Mouse (Mus musculus) retina, postnatal 1 day (tissue): ENCODE measurements at regions not wholly inside any gene's neighbourhood (a gene's known extent, or its start where the extent isn't known, plus 50 kb on each side); places are given as distances from the start of the nearest gene placed in this dataset.

Source experiments
- DNase-seq: peaks from one replicate; pipeline ENCODE4 v3.0.0-alpha.2; 2012

- DNase-seq: no peak
Observed at GRCm38 (mm10) chr12:45745697-45746096, 671.2 kb upstream of the Stxbp6 start.

DNA sequence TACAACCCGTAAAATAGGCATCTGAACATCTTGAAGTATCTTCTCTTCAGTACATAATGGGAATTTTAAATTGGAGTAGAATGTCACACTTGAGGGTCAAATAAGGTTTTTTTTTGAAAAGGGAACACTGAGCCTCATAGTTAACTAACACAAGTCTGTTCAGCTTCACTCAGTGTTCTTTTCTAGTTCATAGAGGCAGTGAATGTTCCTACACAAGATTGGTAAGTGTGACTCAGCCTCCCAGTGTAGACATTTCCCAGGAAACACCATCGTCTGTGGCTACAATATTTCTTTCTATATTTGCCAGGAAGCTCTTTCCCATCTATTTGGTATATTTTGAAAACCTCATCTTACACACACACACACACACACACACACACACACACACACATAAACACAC lies 670.1 kb upstream of the Stxbp6 start:
- no peak for DNase-seq

DNA sequence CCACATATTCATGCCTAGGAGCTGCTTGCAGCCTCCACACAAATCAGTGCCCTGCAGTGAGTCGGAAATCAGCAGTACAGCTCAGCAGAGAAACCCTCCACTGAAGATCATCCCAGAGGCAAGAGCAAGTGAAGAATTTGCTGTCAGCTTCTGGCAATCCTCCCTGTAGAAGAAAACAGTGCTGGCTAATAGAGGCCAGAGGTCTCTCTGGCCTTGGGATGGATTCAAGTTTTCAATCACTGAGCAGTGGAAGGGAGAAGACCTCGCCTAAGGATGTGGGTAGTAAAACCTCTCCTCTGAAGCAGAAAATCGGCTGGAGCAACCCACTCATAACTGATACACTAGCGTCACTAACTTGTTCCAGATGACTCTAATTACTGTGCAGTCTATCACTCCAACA lies 659.2 kb upstream of the Stxbp6 start:
- no peak for DNase-seq

- DNase-seq: no peak
Observed at GRCm38 (mm10) chr12:45724565-45725370, 650.3 kb upstream of the Stxbp6 start.

DNA sequence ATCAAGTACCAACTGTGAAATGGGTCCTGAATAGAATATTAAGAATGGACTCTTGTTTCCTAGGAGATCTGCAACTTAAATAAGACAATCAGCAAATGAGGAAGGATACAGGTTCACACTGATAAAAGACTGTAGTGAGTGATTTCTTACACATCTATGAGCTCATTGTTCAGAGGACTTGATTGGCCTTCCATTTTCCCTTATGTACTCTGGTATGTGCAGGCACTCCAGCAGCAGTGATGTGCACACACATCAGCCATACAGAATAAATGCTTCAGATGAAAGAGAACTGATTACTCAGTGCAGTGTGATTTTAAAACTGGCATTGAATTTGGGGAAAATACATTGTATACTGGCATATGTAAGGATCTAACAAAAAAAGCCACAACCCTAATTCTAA lies 636.8 kb upstream of the Stxbp6 start:
- DNase-seq: peak; percentile 1

GRCm38 (mm10) chr12:45710766-45711165 lies 636.3 kb upstream of the Stxbp6 start:
- DNase-seq: no peak

GRCm38 (mm10) chr12:45689291-45689690 lies 614.8 kb upstream of the Stxbp6 start:
- DNase-seq: no peak

DNA sequence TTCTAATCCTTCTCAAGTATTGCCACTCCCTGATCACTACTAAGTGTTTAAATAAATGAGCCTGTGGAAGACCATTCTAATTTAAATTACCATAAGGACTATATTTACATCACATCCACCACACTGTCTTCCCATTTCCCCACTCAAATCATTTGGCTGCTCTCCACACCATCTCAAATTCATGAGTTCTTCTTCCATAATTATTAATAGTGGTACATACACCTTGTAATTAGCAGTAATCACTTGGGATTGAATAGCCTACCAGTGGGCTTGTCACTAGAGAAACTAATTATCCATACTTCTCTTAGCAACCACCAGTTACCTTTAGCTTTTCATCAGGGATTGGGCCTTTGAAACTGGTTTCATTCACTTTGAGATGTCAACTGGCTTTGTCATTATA lies 612.3 kb upstream of the Stxbp6 start:
- no peak for DNase-seq

- peak; percentile 1 for DNase-seq
Observed at GRCm38 (mm10) chr12:45672361-45672760, 597.9 kb upstream of the Stxbp6 start.

- DNase-seq: peak; percentile 1
Observed at GRCm38 (mm10) chr12:45671554-45671948, 597.0 kb upstream of the Stxbp6 start.

GRCm38 (mm10) chr12:45670874-45671553 lies 596.5 kb upstream of the Stxbp6 start:
- DNase-seq: peak; percentile 1

DNA sequence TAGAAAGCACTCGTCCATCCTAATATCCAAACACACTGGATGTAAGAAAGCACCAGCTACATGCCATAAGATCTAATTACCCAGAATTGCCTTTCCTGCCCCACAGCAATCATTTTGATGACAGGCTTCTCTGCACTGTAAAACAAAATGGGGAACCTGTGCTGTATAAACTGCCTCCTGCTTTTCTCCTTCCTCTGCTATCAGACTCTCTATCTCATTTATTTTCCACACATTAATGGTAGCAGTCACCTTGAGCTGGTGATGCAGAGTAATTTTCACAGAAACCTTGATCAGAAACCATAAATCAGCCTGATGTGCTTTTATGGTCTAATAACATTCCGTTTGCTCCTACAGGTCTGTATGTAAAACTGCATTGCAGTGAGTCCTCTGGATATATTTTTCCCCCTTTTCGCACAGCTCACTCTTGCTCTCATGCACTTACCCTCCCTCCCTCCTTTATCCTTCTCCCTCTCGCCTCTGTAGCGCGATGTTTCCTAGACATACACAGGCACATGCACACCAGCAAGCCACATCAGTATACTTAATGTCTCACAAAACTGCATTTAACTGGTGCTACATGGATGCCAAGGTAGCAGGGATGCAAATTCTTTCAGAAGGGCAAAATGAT lies 595.9 kb upstream of the Stxbp6 start:
- no peak for DNase-seq

DNA sequence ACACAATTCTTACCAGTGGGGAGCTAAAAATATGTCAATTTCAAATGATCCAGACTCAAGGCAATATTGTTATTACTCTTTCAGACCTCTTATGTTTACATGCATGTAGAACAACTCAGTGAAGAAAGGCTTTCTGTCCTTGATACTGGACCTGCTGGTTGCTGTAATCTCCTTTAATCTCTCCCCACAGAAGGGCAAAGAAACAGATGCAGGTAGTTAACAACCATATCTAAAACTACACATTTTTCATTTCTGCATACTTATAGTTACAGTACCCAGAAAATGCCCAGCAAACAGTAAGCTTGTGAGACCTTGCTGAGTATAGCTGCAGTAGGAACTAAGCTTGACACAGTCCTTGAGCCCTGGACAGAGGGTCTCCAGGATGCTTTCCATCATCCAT lies 585.1 kb upstream of the Stxbp6 start:
- no peak for DNase-seq

- DNase-seq: no peak
Observed at GRCm38 (mm10) chr12:45656574-45656973, 582.1 kb upstream of the Stxbp6 start.

DNA sequence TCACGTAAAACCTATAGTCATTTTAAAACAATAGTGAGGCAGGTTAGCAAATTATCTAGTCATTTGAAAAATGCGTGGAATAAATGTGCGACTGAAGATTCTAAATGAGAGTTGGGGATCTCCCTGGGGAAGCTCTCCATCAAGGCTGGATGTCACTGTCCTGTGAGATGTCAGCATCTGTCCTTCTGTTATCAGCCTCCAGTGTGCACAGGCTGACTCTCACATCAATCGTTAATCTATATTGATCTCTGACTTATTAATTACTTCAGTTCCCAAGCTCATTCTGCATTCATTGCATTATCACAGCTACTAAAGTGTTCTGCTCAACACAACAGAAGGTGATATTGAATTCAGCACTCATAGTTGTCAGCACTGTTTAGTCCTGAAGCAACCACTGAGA lies 574.1 kb upstream of the Stxbp6 start:
- no peak for DNase-seq

DNA sequence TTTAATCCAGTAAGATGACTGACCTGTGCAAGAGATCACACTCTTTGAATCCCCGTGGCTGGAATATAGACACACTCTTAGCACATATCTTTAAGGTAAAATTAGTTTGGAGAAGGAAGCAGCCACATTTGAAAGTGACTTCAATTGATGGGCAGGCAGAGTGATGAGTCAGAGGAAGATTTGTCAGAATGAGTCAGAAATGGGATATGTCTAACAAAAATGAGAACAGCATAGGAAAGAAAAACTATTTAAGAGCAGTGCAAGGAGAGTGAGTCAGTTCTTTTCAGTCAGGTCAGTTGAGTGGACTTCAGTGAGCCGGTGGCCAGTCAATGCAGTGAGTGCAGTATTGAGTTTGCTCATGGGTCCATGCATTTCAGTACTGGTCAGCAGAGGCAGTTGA lies 569.7 kb upstream of the Stxbp6 start:
- DNase-seq: no peak

DNA sequence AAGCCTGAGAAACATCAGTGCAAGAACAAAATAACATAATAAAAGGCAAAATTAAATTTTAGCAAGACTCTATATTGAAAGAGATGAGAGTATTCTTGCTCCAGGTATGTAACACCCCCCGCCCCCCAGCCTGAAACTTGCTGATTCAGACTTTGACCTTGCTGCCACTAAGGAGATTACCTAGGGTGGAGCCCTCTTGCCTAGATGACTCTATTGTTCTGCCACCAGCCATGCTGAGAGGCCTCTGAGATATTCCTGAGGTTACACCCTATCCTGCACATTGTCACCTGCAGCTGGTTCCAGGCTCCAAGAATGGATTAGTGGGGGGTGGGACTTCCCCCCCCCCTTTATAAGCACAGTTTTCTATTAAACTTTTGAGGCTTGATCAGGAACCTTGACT lies 548.3 kb upstream of the Stxbp6 start:
- no peak for DNase-seq

DNA sequence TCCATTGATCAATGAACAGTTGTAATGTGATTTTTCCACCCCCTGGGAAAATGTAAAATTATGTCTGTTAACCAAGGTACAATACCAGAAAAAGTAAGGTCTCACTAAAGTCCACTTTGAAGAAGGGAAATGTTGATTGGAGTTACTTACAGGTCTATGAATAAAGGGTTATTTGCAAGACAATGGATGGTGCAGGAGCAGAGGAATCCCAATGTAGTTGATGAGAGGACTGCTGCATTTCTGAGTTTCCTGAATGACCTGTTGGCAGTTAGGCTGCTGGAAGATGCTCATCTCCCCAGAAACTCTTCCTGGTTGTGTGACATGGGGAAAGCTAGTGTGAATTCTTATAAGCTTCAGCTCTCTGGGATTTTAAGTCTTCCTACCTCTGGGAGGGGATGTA lies 545.5 kb upstream of the Stxbp6 start:
- no peak for DNase-seq

- peak; percentile 55 for DNase-seq
Observed at GRCm38 (mm10) chr12:45614509-45615150, 540.1 kb upstream of the Stxbp6 start.

DNA sequence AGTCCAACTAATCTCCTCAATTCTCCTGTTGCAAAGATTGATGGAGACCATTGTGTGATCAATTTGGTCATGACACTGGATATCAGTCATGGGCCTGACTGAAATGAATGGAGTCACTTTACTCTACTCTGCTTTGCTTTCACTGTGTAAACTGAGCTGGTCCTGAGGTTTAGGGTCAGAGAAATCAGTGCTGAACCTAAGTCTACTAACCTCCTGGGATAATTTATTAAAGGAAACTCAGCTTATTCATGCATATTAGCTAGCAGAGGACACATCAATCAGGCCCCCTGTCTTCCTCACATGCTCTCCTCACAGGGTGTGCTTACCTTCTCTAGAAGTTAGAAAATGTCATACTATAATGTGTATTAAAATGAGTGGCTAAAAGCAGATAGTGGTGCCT lies 539.6 kb upstream of the Stxbp6 start:
- DNase-seq: no peak

DNA sequence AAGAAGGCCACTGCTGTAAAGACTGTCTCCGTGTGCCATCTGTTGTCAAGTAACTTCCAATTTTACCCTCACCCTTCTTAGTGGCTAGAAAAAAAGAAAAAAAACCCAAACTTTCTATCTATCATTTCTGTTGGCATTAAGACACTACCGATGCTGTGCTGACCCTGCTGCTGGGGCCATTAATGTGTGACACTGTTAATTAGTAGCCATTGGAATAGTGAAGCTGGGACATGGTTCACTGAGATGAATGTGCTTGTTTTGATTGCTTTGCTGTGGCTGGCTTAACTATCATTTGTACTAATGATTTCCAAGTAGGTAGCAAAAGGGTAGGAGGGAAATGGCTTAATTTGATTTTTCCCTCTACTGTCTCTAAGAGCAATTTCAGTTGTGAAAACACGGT lies 524.9 kb upstream of the Stxbp6 start:
- DNase-seq: no peak

DNA sequence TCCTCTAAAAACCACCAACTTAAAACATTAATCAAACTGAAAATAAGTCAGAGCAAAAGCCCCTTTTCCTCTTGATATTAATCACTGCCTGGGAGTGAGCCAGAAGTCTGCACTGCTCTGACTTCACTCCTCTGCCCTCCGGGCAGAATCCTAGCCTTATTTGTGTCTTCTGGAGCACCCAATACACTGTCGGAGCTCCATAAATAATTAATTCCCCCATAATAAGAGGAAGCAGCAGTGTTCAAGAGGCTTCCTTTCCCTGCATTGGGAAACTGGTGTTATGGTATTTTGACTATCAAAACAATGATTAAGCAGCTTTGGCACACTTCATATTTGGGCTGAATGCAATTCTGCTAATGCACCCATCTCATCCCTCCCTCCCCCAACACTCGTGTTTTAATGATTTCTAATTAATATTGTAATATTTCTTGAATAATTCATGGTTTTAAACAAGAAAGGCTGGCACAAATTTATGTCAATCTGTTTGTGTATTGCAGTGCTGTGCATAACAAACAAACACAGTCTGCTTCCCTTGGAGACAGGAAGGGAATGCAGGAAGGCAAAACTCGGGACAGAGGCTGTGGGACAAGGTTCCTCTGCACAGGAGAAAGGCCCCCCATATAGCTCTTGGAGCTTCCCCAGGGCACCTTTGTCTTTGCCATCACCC lies 523.5 kb upstream of the Stxbp6 start:
- DNase-seq: peak; percentile 15

DNA sequence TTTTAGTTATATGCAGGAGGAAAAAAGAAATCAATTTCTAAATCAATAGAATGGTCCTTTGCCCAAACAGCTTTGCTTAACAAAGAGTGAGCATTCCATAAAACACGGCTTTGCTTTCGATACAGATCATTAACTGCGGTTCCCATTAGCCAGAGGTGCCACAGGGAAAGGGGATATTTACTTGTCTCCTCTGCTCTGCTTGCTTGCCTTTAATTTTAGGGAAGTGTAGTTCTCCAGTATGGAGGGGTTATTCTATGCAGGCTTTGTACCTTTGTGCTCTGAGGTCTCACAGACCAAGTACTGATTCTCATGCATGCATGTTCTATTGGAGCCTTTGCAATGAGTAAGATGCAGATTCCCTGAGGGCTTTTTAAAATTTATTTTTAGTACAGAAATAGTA lies 520.2 kb upstream of the Stxbp6 start:
- no peak for DNase-seq
